Comparison of ENCODE assay signal across 8 mouse cellular contexts in genomic region chr16:90628605-90629120, GRCm38 (mm10).
DNase-seq lines count a peak whose midpoint lies in the region; ATAC-seq and TF ChIP-seq lines count a peak whose summit lies in the region.

No protein-coding gene starts in this region.

- peak overlapping the region; percentile 90 for H3K27ac ChIP-seq in embryonic facial prominence, embryonic 10.5 days (replicated peaks)
- H3K27ac ChIP-seq in heart, postnatal 0 days (ENCODE audit: low read depth), result peak overlapping the region; percentile 87
- peak overlapping the region; percentile 52 for H3K27ac ChIP-seq in liver, adult 2 months (replicated peaks; ENCODE audit: insufficient read depth, low read depth, low read length)

- H3K4me1 ChIP-seq in embryonic facial prominence, embryonic 10.5 days, result peaks cover 48% of the 10 kb centered on the region
- H3K4me1 ChIP-seq in heart, postnatal 0 days (ENCODE audit: control insufficient read depth, insufficient read depth), result peaks cover 20% of the 10 kb centered on the region
- H3K4me1 ChIP-seq in liver, adult 2 months (ENCODE audit: control insufficient read depth, insufficient read depth, low read length), result no peaks in the 10 kb centered on the region

- peak overlapping the region; percentile 35; the same call in 1 of the 2 replicates for H3K4me3 ChIP-seq in embryonic facial prominence, embryonic 10.5 days
- no peak overlapping the region for H3K4me3 ChIP-seq in heart, postnatal 0 days (ENCODE audit: low read depth, low read length)
- no peak overlapping the region for H3K4me3 ChIP-seq in liver, adult 2 months (ENCODE audit: insufficient read depth, low read depth, low read length)

- no peak for TF ChIP-seq EP300 in heart, postnatal 0 days (IDR thresholded peaks at IDR 0.05; ENCODE audit: low read depth)

- DNase-seq in gastrocnemius, postnatal 10 days, result peak; percentile 34
- no peak for DNase-seq in gastrocnemius, postnatal 25 days
- DNase-seq in embryonic facial prominence, embryonic 10.5 days (ENCODE audit: low spot score), result no peak
- peak; percentile 15 for DNase-seq in heart, postnatal 0 days (ENCODE audit: low spot score)
- no peak for DNase-seq in liver, adult 2 months (ENCODE audit: extremely low read depth, low read depth, low spot score)
- no peak for DNase-seq in yolk sac, embryonic 10.5 days (ENCODE audit: low spot score)
- no peak for DNase-seq in right cerebral cortex, postnatal 25 days

- H3K9me3 ChIP-seq in embryonic facial prominence, embryonic 10.5 days, result 0 out of 2 replicates have a peak, but pooled peaks cover 6% of the 10 kb centered on the region
- no peaks in the 10 kb centered on the region for H3K9me3 ChIP-seq in heart, postnatal 0 days (replicated peaks; ENCODE audit: control insufficient read depth, low read length)

- no peaks in the 10 kb centered on the region for H3K36me3 ChIP-seq in embryonic facial prominence, embryonic 10.5 days (replicated peaks)
- H3K36me3 ChIP-seq in heart, postnatal 0 days (replicated peaks; ENCODE audit: control insufficient read depth, insufficient read depth, low read length), result no peaks in the 10 kb centered on the region
- no peaks in the 10 kb centered on the region for H3K36me3 ChIP-seq in liver, adult 2 months (ENCODE audit: control insufficient read depth, insufficient read depth, low read length)

- no peak for TF ChIP-seq CTCF in heart, postnatal 0 days (IDR thresholded peaks at IDR 0.05; ENCODE audit: low read depth)
- no peak for TF ChIP-seq CTCF in liver, adult 2 months (IDR thresholded peaks at IDR 0.05; ENCODE audit: low read depth, low read length)

- no peak for ATAC-seq in heart, postnatal 0 days (ENCODE audit: insufficient read depth, low read depth)
- no peak for ATAC-seq in cerebellum, adult (ENCODE audit: insufficient number of reproducible peaks, low FRiP score, low TSS enrichment)

- peak overlapping the region; percentile 37 for H3K4me2 ChIP-seq in heart, postnatal 0 days (ENCODE audit: low read depth, low read length)

- H3K9ac ChIP-seq in heart, postnatal 0 days (replicated peaks; ENCODE audit: low read depth, low read length), result peak overlapping the region; percentile 35; the same call in 1 of the 2 replicates
- H3K9ac ChIP-seq in liver, adult 2 months (ENCODE audit: low read depth, low read length), result no peak overlapping the region

- H3K27me3 ChIP-seq in embryonic facial prominence, embryonic 10.5 days (replicated peaks; ENCODE audit: low read depth, poor library complexity, severe bottlenecking), result peaks cover 10% of the 10 kb centered on the region; the same call in 1 of the 2 replicates
- H3K27me3 ChIP-seq in heart, postnatal 0 days (ENCODE audit: control insufficient read depth, insufficient read depth, low read length), result no peaks in the 10 kb centered on the region
- H3K27me3 ChIP-seq in liver, adult 2 months (ENCODE audit: control insufficient read depth, insufficient read depth, low read length), result no peaks in the 10 kb centered on the region

- no peak for TF ChIP-seq POLR2A in liver, adult 2 months (IDR thresholded peaks at IDR 0.05; ENCODE audit: extremely low read depth, insufficient read depth, low read length)

- H3K79me2 ChIP-seq in liver, adult 2 months (ENCODE audit: control insufficient read depth, insufficient read depth, low read length), result no peaks in the 10 kb centered on the region

- 46% methylated on average over 13 of the region's 13 CpGs for WGBS in embryonic facial prominence, embryonic 10.5 days
- WGBS in heart, postnatal 0 days, result 23% methylated on average over 13 of the region's 13 CpGs
- WGBS in liver, adult 2 months, result 85% methylated on average over 13 of the region's 13 CpGs

Comparison
In these comparisons a context has a peak if more than half of its experiments do, and no peak if none do; other contexts are left out.
1. DNase-seq: peak in gastrocnemius, postnatal 10 days (single experiment) and heart, postnatal 0 days (single experiment); none in gastrocnemius, postnatal 25 days (single experiment), embryonic facial prominence, embryonic 10.5 days (single experiment), liver, adult 2 months (single experiment), yolk sac, embryonic 10.5 days (single experiment) and right cerebral cortex, postnatal 25 days (single experiment).
2. Peak in every context shown above with its lines, with median percentiles within 50 percentile points of each other: H3K27ac ChIP-seq.